Mouse (Mus musculus) MEL (cell line): ENCODE data around the gene Ccdc71.

Experiments used
- CHD1 ChIP-seq: IDR thresholded peaks from 2 replicates; pipeline ENCODE4 v1.6.1; 2012; ENCODE audit warnings: low read depth, mild to moderate bottlenecking, inconsistent platforms, low read length, improper control_type of control experiment
- EP300 ChIP-seq, 2 experiments: IDR thresholded peaks; 2 replicates each; pipeline ENCODE4 v1.6.1; 2011; ENCODE audit warnings: improper control_type of control experiment in 2 of 2, low read length in 2 of 2, low read depth in 1 of 2, mild to moderate bottlenecking in 1 of 2
- KAT2A ChIP-seq: conservative IDR thresholded peaks from 2 replicates; pipeline ENCODE4 v1.6.1; 2012; ENCODE audit warnings: low read depth, low read length, improper control_type of control experiment, inconsistent platforms
- RCOR1 ChIP-seq: IDR thresholded peaks from 2 replicates; pipeline ENCODE4 v1.6.1; 2012; ENCODE audit warnings: low read depth, mild to moderate bottlenecking, inconsistent platforms, low read length, improper control_type of control experiment
- SIN3A ChIP-seq: IDR thresholded peaks from 2 replicates; pipeline ENCODE4 v1.6.1; 2012; ENCODE audit warnings: low read length, improper control_type of control experiment, inconsistent platforms
- ZC3H11A ChIP-seq: IDR thresholded peaks from 2 replicates; pipeline ENCODE4 v1.6.1; 2012; ENCODE audit warnings: low read depth, mild to moderate bottlenecking, inconsistent platforms, low read length, improper control_type of control experiment

GRCm38 (mm10) chr9:108441236-108441919 is 18.9 kb upstream of the Ccdc71 start:
- TF ChIP-seq CHD1 (no peak), RCOR1 (no peak), EP300 (IDR thresholded peaks at IDR 0.05; ENCODE audit: low read depth in 1 of 2, low read length in 2 of 2) (no peak), KAT2A (no peak), SIN3A (no peak), ZC3H11A (no peak)
